Mouse (Mus musculus): Measurements from ENCODE around the gene Sgms1.

GRCm38 (mm10) chr19:32388191-32388921 lies 1.2 kb downstream of the Sgms1 start:
- no peak for TF ChIP-seq CTCF (IDR thresholded peaks at IDR 0.05; ENCODE audit: low read depth, low read length)
- TF ChIP-seq POLR2A (IDR thresholded peaks at IDR 0.05; ENCODE audit: borderline replicate concordance, low read depth, low read length): no peak
